In genomic region chr3:37401729-37402610, GRCm38 (mm10) we compare ENCODE assay signal across 8 mouse cellular contexts. TPM values are rescaled to one million over a fixed set of nuclear protein-coding genes. Genes with fewer than 3 reads are reported as not detected.
DNase-seq lines count a peak whose midpoint lies in the region; ATAC-seq lines count a peak whose summit lies in the region.

No protein-coding gene starts in this region.

- H3K4me3 ChIP-seq in neural tube, embryonic 15.5 days (replicated peaks), result no peak overlapping the region
- no peak overlapping the region for H3K4me3 ChIP-seq in kidney, embryonic 16.5 days (ENCODE audit: low read length)
- H3K4me3 ChIP-seq in stomach, embryonic 15.5 days (replicated peaks), result no peak overlapping the region
- H3K4me3 ChIP-seq in hindbrain, embryonic 16.5 days (ENCODE audit: low read length), result no peak overlapping the region
- no peak overlapping the region for H3K4me3 ChIP-seq in hindbrain, embryonic 14.5 days (replicated peaks; ENCODE audit: low read length)

- H3K36me3 ChIP-seq in neural tube, embryonic 15.5 days, result 0 out of 2 replicates have a peak, but pooled peaks cover 2% of the 10 kb centered on the region
- H3K36me3 ChIP-seq in kidney, embryonic 16.5 days (ENCODE audit: insufficient read depth, low read length), result no peaks in the 10 kb centered on the region
- no peaks in the 10 kb centered on the region for H3K36me3 ChIP-seq in stomach, embryonic 15.5 days
- no peaks in the 10 kb centered on the region for H3K36me3 ChIP-seq in hindbrain, embryonic 16.5 days (ENCODE audit: control insufficient read depth, insufficient read depth, low read length)
- no peaks in the 10 kb centered on the region for H3K36me3 ChIP-seq in hindbrain, embryonic 14.5 days (replicated peaks; ENCODE audit: control insufficient read depth, insufficient read depth)

- no peak overlapping the region for H3K4me2 ChIP-seq in neural tube, embryonic 15.5 days
- H3K4me2 ChIP-seq in kidney, embryonic 16.5 days (replicated peaks; ENCODE audit: low read depth, low read length), result no peak overlapping the region
- no peak overlapping the region for H3K4me2 ChIP-seq in stomach, embryonic 15.5 days
- no peak overlapping the region for H3K4me2 ChIP-seq in hindbrain, embryonic 16.5 days (ENCODE audit: low read length)
- no peak overlapping the region for H3K4me2 ChIP-seq in hindbrain, embryonic 14.5 days (replicated peaks)

- H3K9me3 ChIP-seq in neural tube, embryonic 15.5 days (replicated peaks), result no peaks in the 10 kb centered on the region
- H3K9me3 ChIP-seq in kidney, embryonic 16.5 days (ENCODE audit: low read length), result no peaks in the 10 kb centered on the region
- no peaks in the 10 kb centered on the region for H3K9me3 ChIP-seq in stomach, embryonic 15.5 days
- H3K9me3 ChIP-seq in hindbrain, embryonic 16.5 days (ENCODE audit: control insufficient read depth, low read length), result no peaks in the 10 kb centered on the region
- H3K9me3 ChIP-seq in hindbrain, embryonic 14.5 days (ENCODE audit: control insufficient read depth, low read length), result no peaks in the 10 kb centered on the region

- H3K27ac ChIP-seq in neural tube, embryonic 15.5 days (replicated peaks), result 0 out of 2 replicates have a peak overlapping the region, but pooled peaks have one; percentile 33
- H3K27ac ChIP-seq in kidney, embryonic 16.5 days (ENCODE audit: low read length), result peak overlapping the region; percentile 40; the same call in 1 of the 2 replicates
- peak overlapping the region; percentile 65 for H3K27ac ChIP-seq in stomach, embryonic 15.5 days
- no peak overlapping the region for H3K27ac ChIP-seq in hindbrain, embryonic 16.5 days (ENCODE audit: low read depth, low read length)
- H3K27ac ChIP-seq in hindbrain, embryonic 14.5 days, result no peak overlapping the region

- H3K4me1 ChIP-seq in neural tube, embryonic 15.5 days, result no peaks in the 10 kb centered on the region
- H3K4me1 ChIP-seq in kidney, embryonic 16.5 days (ENCODE audit: insufficient read depth, low read length), result no peaks in the 10 kb centered on the region
- H3K4me1 ChIP-seq in stomach, embryonic 15.5 days, result peaks cover 4% of the 10 kb centered on the region; the same call in 1 of the 2 replicates
- no peaks in the 10 kb centered on the region for H3K4me1 ChIP-seq in hindbrain, embryonic 16.5 days (ENCODE audit: control insufficient read depth, insufficient read depth, low read depth, low read length)
- no peaks in the 10 kb centered on the region for H3K4me1 ChIP-seq in hindbrain, embryonic 14.5 days (replicated peaks; ENCODE audit: control insufficient read depth, insufficient read depth, low read length)

- no peak for ATAC-seq in neural tube, embryonic 15.5 days (ENCODE audit: low FRiP score)
- no peak for ATAC-seq in kidney, embryonic 16.5 days (ENCODE audit: low FRiP score, low TSS enrichment)
- peak; percentile 39; the same call in 1 of the 2 replicates for ATAC-seq in stomach, embryonic 15.5 days (ENCODE audit: insufficient read depth, low FRiP score, low read depth)
- no peak for ATAC-seq in hindbrain, embryonic 16.5 days
- ATAC-seq in hindbrain, embryonic 14.5 days (ENCODE audit: low FRiP score), result no peak

- H3K9ac ChIP-seq in neural tube, embryonic 15.5 days (replicated peaks), result no peak overlapping the region
- no peak overlapping the region for H3K9ac ChIP-seq in kidney, embryonic 16.5 days (replicated peaks; ENCODE audit: low read length)
- H3K9ac ChIP-seq in stomach, embryonic 15.5 days, result no peak overlapping the region
- H3K9ac ChIP-seq in hindbrain, embryonic 16.5 days (ENCODE audit: low read depth, low read length), result no peak overlapping the region
- no peak overlapping the region for H3K9ac ChIP-seq in hindbrain, embryonic 14.5 days

- 78% methylated on average over 11 of the region's 11 CpGs for WGBS in neural tube, embryonic 15.5 days
- 73% methylated on average over 11 of the region's 11 CpGs for WGBS in kidney, embryonic 16.5 days
- WGBS in stomach, embryonic 15.5 days, result 69% methylated on average over 11 of the region's 11 CpGs
- WGBS in hindbrain, embryonic 16.5 days, result 69% methylated on average over 11 of the region's 11 CpGs
- WGBS in hindbrain, embryonic 14.5 days, result 82% methylated on average over 11 of the region's 11 CpGs

- no peaks in the 10 kb centered on the region for H3K27me3 ChIP-seq in neural tube, embryonic 15.5 days (replicated peaks)
- H3K27me3 ChIP-seq in kidney, embryonic 16.5 days (ENCODE audit: insufficient read depth, low read length), result no peaks in the 10 kb centered on the region
- H3K27me3 ChIP-seq in stomach, embryonic 15.5 days (replicated peaks), result no peaks in the 10 kb centered on the region
- no peaks in the 10 kb centered on the region for H3K27me3 ChIP-seq in hindbrain, embryonic 16.5 days (replicated peaks; ENCODE audit: control insufficient read depth, insufficient read depth, low read length)
- H3K27me3 ChIP-seq in hindbrain, embryonic 14.5 days (ENCODE audit: control insufficient read depth, insufficient read depth, low read length), result no peaks in the 10 kb centered on the region

- DNase-seq in neural tube, embryonic 10.5 days (ENCODE audit: extremely low spot score, low spot score), result no peak
- peak; percentile 58 for DNase-seq in gastrocnemius, adult 18-20 months (ENCODE audit: low spot score)
- no peak for DNase-seq in hindbrain, embryonic 14.5 days (ENCODE audit: low spot score)
- DNase-seq in embryo, embryonic 10 days (ENCODE audit: low spot score), result no peak

RNA-seq across cellular contexts. Expression of gene Spata5, which starts 17.7 kb away (rescaled TPM):
- polyA plus RNA-seq in neural tube, embryonic 15.5 days (2015; fragmentation: Nextera tagmentation; extraction: Ambion mirVana), result 29.5 and 31.7 TPM in 2 replicates
- total RNA-seq in gastrocnemius, adult 18-20 months (2021), result 10 to 100 TPM in 1 of 2 experiments, 1 to 10 TPM in 1; 8.2 to 11.0 TPM
- 41.5 and 43.4 TPM in 2 replicates for polyA plus RNA-seq in kidney, embryonic 16.5 days (2015; fragmentation: Nextera tagmentation; extraction: Ambion mirVana)
- 28.7 and 29.0 TPM in 2 replicates for polyA plus RNA-seq in stomach, embryonic 15.5 days (2015; fragmentation: Nextera tagmentation; extraction: Ambion mirVana)
- 27.5 and 29.5 TPM in 2 replicates for polyA plus RNA-seq in hindbrain, embryonic 16.5 days (2015; fragmentation: Nextera tagmentation; extraction: Ambion mirVana)
- polyA plus RNA-seq in hindbrain, embryonic 14.5 days (2014; fragmentation: Nextera tagmentation; extraction: Ambion mirVana), result 33.1 and 35.6 TPM in 2 replicates

RNA-seq across cellular contexts. Expression of gene Nudt6, which starts 18.0 kb away (rescaled TPM):
- polyA plus RNA-seq in neural tube, embryonic 15.5 days (2015; fragmentation: Nextera tagmentation; extraction: Ambion mirVana), result 9.3 and 10.5 TPM in 2 replicates
- total RNA-seq in gastrocnemius, adult 18-20 months (2021), result 10 to 100 TPM; 25.4 to 26.8 TPM
- polyA plus RNA-seq in kidney, embryonic 16.5 days (2015; fragmentation: Nextera tagmentation; extraction: Ambion mirVana), result 7.7 and 8.4 TPM in 2 replicates
- 8.3 and 8.6 TPM in 2 replicates for polyA plus RNA-seq in stomach, embryonic 15.5 days (2015; fragmentation: Nextera tagmentation; extraction: Ambion mirVana)
- polyA plus RNA-seq in hindbrain, embryonic 16.5 days (2015; fragmentation: Nextera tagmentation; extraction: Ambion mirVana), result 6.9 and 7.8 TPM in 2 replicates
- polyA plus RNA-seq in hindbrain, embryonic 14.5 days (2014; fragmentation: Nextera tagmentation; extraction: Ambion mirVana), result 6.8 and 8.7 TPM in 2 replicates

RNA-seq across cellular contexts. Expression of gene Fgf2, which starts 53.8 kb away (rescaled TPM):
- 0.63 and 1.1 TPM in 2 replicates for polyA plus RNA-seq in neural tube, embryonic 15.5 days (2015; fragmentation: Nextera tagmentation; extraction: Ambion mirVana)
- total RNA-seq in gastrocnemius, adult 18-20 months (2021), result 10 to 100 TPM in 1 of 2 experiments, 1 to 10 TPM in 1; 5.7 to 10.1 TPM
- polyA plus RNA-seq in kidney, embryonic 16.5 days (2015; fragmentation: Nextera tagmentation; extraction: Ambion mirVana), result 1.4 and 1.6 TPM in 2 replicates
- polyA plus RNA-seq in stomach, embryonic 15.5 days (2015; fragmentation: Nextera tagmentation; extraction: Ambion mirVana), result 2.0 and 2.1 TPM in 2 replicates
- polyA plus RNA-seq in hindbrain, embryonic 16.5 days (2015; fragmentation: Nextera tagmentation; extraction: Ambion mirVana), result 0.55 and 0.60 TPM in 2 replicates
- 1.1 and 1.5 TPM in 2 replicates for polyA plus RNA-seq in hindbrain, embryonic 14.5 days (2014; fragmentation: Nextera tagmentation; extraction: Ambion mirVana)

Comparison
In these comparisons a context has a peak if more than half of its experiments do, and no peak if none do; other contexts are left out.
1. H3K27ac ChIP-seq: peak in neural tube, embryonic 15.5 days (single experiment), kidney, embryonic 16.5 days (single experiment) and stomach, embryonic 15.5 days (single experiment); none in hindbrain, embryonic 16.5 days (single experiment) and hindbrain, embryonic 14.5 days (single experiment).